Mouse (Mus musculus) left cerebral cortex, postnatal 4 days (tissue): ENCODE results near the gene Narfl. TPM values are rescaled to one million over a fixed set of nuclear protein-coding genes. Genes with fewer than 3 reads are reported as not detected.
"Not testable (repeated sequence)": the region's sequence is repeated elsewhere in the genome, so short reads cannot be mapped to it uniquely, and the experiment has no call there.

Source experiments
- DNase-seq: peaks from one replicate; pipeline ENCODE4 v3.0.0-alpha.2; 2022
- intact Hi-C: fragments of 180-260 bp; cut with DNase I; formaldehyde crosslinking; loops from one replicate; pipeline ENCODE4 v1.15.1; 2025
- total RNA-seq, 2 experiments: library from RNA; stranded (reverse); gene quantifications; 2 replicates each; pipeline ENCODE4 v1.2.3; 2021

Gene Narfl
- total RNA-seq, 2 experiments from 2014 or later, result 24.1 to 25.1 TPM

- DNase-seq, result peak; percentile 91
These were observed 23.4 kb downstream of the Narfl start, which contains the start of gene Metrn for GRCm38 (mm10) chr17:25796951-25797369. TSS of gene Metrn (minus strand) at chr17:25797136.

GRCm38 (mm10) chr17:25801029-25801428 is 27.5 kb downstream of the Narfl start:
- intact Hi-C loops, result loop anchor here (5.0 kb wide), 1 partner anchor 69 kb away; no protein-coding TSS in a partner anchor
- DNase-seq, result peak; percentile 56

More at GRCm38 (mm10) chr17:25796951-25797369, 23.4 kb downstream of the Narfl start, which contains the start of gene Metrn:
- intact Hi-C loops, result loop anchor here (5.0 kb wide), 1 partner anchor 320 kb away; no protein-coding TSS in a partner anchor

GRCm38 (mm10) chr17:25802825-25803517 is 29.4 kb downstream of the Narfl start:
- intact Hi-C loops, result loop anchor here (5.0 kb wide), 1 partner anchor 71 kb away; no protein-coding TSS in a partner anchor

GRCm38 (mm10) chr17:25806507-25806906 is 32.9 kb downstream of the Narfl start:
- DNase-seq, result no peak
- intact Hi-C loops, result no loop called here

More at GRCm38 (mm10) chr17:25802825-25803517, 29.4 kb downstream of the Narfl start:
- peak; percentile 83 for DNase-seq

- intact Hi-C loops, DNase-seq: not testable (repeated sequence)
These were observed 33.9 kb downstream of the Narfl start for GRCm38 (mm10) chr17:25807452-25807851.

- DNase-seq, result no peak
These were observed 34.5 kb downstream of the Narfl start for GRCm38 (mm10) chr17:25808028-25808427.

GRCm38 (mm10) chr17:25808789-25809605 is 35.4 kb downstream of the Narfl start, which contains the start of gene Fbxl16:
TSS of gene Fbxl16 (plus strand) at chr17:25809085.
- intact Hi-C loops, result no loop called here
- DNase-seq, result peak; percentile 92

More at GRCm38 (mm10) chr17:25808028-25808427, 34.5 kb downstream of the Narfl start:
- intact Hi-C loops, result no loop called here

- peak; percentile 69 for DNase-seq
- intact Hi-C loops, result no loop called here
These were observed 36.2 kb downstream of the Narfl start for GRCm38 (mm10) chr17:25809606-25810340.

- intact Hi-C loops, result no loop called here
- DNase-seq, result no peak
These were observed 37.3 kb downstream of the Narfl start for GRCm38 (mm10) chr17:25810890-25811289.

- intact Hi-C loops, result no loop called here
- DNase-seq, result peak; percentile 70
These were observed 39.9 kb downstream of the Narfl start for GRCm38 (mm10) chr17:25813471-25813870.

GRCm38 (mm10) chr17:25817662-25818061 is 44.1 kb downstream of the Narfl start:
- DNase-seq, result no peak
- intact Hi-C loops, result no loop called here

GRCm38 (mm10) chr17:25818851-25819780 is 45.5 kb downstream of the Narfl start:
- intact Hi-C loops, result no loop called here
- DNase-seq, result no peak

- DNase-seq, result peak; percentile 72
- intact Hi-C loops, result no loop called here
These were observed 49.9 kb downstream of the Narfl start, which contains the start of gene Wdr24 for GRCm38 (mm10) chr17:25823452-25823851. TSS of gene Wdr24 (plus strand) at chr17:25823627.

- DNase-seq, result no peak
- intact Hi-C loops, result no loop called here
These were observed 51.0 kb downstream of the Narfl start for GRCm38 (mm10) chr17:25824362-25825142.

- no peak for DNase-seq
- intact Hi-C loops, result no loop called here
These were observed 51.7 kb downstream of the Narfl start for GRCm38 (mm10) chr17:25825311-25825710.

- intact Hi-C loops, result no loop called here
- DNase-seq, result no peak
These were observed 52.5 kb downstream of the Narfl start for GRCm38 (mm10) chr17:25825984-25826570.

GRCm38 (mm10) chr17:25827011-25827410 is 53.4 kb downstream of the Narfl start:
- intact Hi-C loops, result no loop called here
- DNase-seq, result no peak

GRCm38 (mm10) chr17:25827546-25828222 is 54.1 kb downstream of the Narfl start:
- DNase-seq, result no peak
- intact Hi-C loops, result no loop called here
